Mouse (Mus musculus): ENCODE measurements around the gene Kidins220.

- TF ChIP-seq POLR2A (IDR thresholded peaks at IDR 0.05; ENCODE audit: insufficient read depth, low read depth, low read length) (no peak), CTCF (IDR thresholded peaks at IDR 0.05; ENCODE audit: insufficient read depth, low read depth, low read length) (no peak)
Measured at GRCm38 (mm10) chr12:25083260-25084178, 108.8 kb downstream of the Kidins220 start.
